Mouse (Mus musculus): ENCODE data around the gene Brd3os. TPM values are rescaled to one million over a fixed set of nuclear protein-coding genes. Genes with fewer than 3 reads are reported as not detected.

The Brd3os gene
- total and polyA plus RNA-seq, 3 experiments: 0.55 to 0.78 (median 0.68) TPM

DNA sequence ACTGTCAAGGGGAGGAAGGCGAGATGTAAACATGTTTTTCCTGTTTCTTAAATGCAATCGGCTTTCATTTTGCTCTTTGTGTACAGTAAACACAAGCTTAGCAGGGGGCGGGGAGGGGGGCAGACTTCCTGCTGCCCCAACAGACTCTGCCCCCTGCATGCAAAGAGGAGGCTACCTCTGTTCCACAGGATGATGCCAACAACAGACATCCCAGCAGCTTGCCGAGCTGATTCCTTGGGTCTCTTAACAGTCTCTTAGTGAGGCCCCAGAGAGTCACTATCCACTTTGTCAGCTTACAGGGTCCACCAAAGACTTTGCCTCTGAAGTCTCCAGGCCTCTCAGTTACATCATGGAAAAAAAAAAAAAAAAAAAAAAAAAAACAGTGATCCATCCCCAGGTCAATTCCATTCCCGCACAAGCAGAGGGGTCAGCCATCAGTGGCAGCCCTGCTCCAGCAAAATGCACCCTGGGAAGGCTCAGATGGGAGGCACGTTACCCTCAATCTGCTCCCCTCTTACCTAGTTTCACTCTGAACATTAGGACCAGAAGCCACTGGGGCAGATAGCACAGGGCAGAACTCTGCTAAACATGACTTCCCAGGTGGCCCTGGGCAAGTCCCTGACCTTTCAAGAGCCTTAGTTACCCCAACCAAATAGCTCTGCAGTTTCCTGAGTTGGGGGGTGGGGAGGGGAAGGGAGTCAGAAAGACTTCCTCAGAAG, 37.6 kb upstream of the Brd3os start:
- H3K4me3 ChIP-seq (ENCODE audit: low read depth, low read length): no peak overlapping the region
- DNase-seq (ENCODE audit: low spot score) (no peak), ATAC-seq (ENCODE audit: extremely low read depth, insufficient number of reproducible peaks, low FRiP score, poor library complexity, severe bottlenecking) (no peak)
- H3K4me1 ChIP-seq (ENCODE audit: insufficient read depth, low read depth, low read length): no peaks in the 10 kb centered on the region; the same call in 1 of the 2 replicates
- peaks cover 4% of the 10 kb centered on the region for H3K9me3 ChIP-seq (replicated peaks)
- TF ChIP-seq TAL1 (conservative IDR thresholded peaks at IDR 0.05; ENCODE audit: low read depth, low read length) (no peak), GATA2 (IDR thresholded peaks at IDR 0.05; ENCODE audit: borderline replicate concordance, low read depth, low read length) (no peak), CTCF (IDR thresholded peaks at IDR 0.05; ENCODE audit: low read depth, low read length) (no peak), GATA1 (IDR thresholded peaks at IDR 0.05; ENCODE audit: borderline replicate concordance, low read length) (no peak), POLR2AphosphoS5 (IDR thresholded peaks at IDR 0.05; ENCODE audit: insufficient replicate concordance, low read depth, low read length) (no peak)
- peaks cover 4% of the 10 kb centered on the region; the same call in 1 of the 2 replicates for H3K27me3 ChIP-seq (ENCODE audit: insufficient read depth, low read length)
- no peaks in the 10 kb centered on the region for H3K36me3 ChIP-seq (replicated peaks)

DNA sequence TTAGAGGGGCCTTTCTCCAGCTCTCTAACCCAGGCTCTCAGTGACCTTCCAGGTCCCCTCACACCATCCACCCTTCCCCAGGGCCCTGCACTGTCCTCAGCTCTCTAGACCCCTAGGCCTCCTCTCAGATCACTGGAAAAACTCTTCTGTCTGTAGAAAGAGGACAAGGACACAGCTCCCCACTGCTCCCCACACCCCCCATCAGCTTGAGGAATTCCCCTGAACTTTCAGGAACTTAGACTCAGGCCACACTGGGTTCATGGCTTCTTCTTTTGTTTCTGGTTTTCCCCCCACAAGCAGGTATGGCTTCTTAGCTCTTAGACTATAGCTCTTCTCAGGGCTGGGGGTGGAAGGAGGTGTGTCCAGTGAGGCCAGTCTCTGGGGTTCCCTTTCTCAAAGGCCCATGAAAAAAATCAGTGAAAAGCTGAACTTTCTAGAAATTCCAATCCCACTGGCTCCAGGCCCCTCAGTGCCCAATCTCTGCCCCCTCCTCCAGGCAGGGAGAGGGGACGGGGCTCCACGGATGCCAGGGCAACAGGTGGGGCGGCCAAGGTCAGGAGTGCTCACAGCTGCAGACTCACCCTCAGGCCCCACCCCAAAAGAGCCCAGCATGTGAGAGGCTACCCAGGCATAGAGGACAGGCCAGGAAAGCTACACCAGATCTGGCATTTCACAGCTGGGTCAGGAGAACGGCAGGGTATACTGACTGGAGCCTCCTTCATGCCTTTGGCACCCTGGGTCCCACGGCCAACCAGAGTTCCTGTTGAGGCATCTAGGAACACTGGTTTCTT, 36.8 kb upstream of the Brd3os start:
- Histone ChIP-seq H3K4me3 (ENCODE audit: low read depth, low read length) (no peak overlapping the region), H3K4me1 (ENCODE audit: insufficient read depth, low read depth, low read length) (no peaks in the 10 kb centered on the region; the same call in 1 of the 2 replicates), H3K9me3 (replicated peaks) (no peaks in the 10 kb centered on the region), H3K27me3 (ENCODE audit: insufficient read depth, low read length) (peaks cover 6% of the 10 kb centered on the region; the same call in 1 of the 2 replicates), H3K36me3 (replicated peaks) (no peaks in the 10 kb centered on the region)
- no peak for ATAC-seq (ENCODE audit: extremely low read depth, insufficient number of reproducible peaks, low FRiP score, poor library complexity, severe bottlenecking)
- no peak for TF ChIP-seq GATA2 (IDR thresholded peaks at IDR 0.05; ENCODE audit: borderline replicate concordance, low read depth, low read length)
- no peak for TF ChIP-seq TAL1 (conservative IDR thresholded peaks at IDR 0.05; ENCODE audit: low read depth, low read length)
- no peak for TF ChIP-seq POLR2AphosphoS5 (IDR thresholded peaks at IDR 0.05; ENCODE audit: insufficient replicate concordance, low read depth, low read length)
- TF ChIP-seq CTCF (IDR thresholded peaks at IDR 0.05; ENCODE audit: low read depth, low read length): no peak
- TF ChIP-seq GATA1 (IDR thresholded peaks at IDR 0.05; ENCODE audit: borderline replicate concordance, low read length): no peak
- no peak for DNase-seq (ENCODE audit: low spot score)

DNA sequence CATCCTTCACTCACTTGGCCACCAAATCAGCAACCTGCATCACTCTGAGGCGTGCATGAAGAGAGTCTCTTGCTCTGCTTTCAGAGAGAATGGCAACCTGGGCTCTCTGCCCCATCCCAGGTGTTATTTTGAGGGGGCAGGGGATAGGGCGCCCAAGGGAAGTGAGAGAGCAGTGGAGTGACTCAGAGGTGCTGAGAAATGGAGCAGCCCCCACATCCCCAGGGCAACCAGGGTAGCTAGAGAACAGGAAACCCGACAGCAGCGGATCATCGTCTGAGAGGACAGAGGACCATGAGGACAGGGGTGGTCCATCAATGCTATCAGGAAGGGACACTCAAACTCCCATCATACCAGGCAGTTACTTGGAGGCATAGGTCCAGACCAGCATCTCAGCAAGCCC, 35.2 kb upstream of the Brd3os start:
- DNase-seq (ENCODE audit: low spot score) (no peak), ATAC-seq (ENCODE audit: extremely low read depth, insufficient number of reproducible peaks, low FRiP score, poor library complexity, severe bottlenecking) (no peak)
- Histone ChIP-seq H3K9me3 (replicated peaks) (no peaks in the 10 kb centered on the region), H3K36me3 (replicated peaks) (no peaks in the 10 kb centered on the region), H3K4me3 (ENCODE audit: low read depth, low read length) (no peak overlapping the region), H3K4me1 (ENCODE audit: insufficient read depth, low read depth, low read length) (peaks cover 11% of the 10 kb centered on the region), H3K27me3 (ENCODE audit: insufficient read depth, low read length) (peaks cover 6% of the 10 kb centered on the region; the same call in 1 of the 2 replicates)
- no peak for TF ChIP-seq POLR2AphosphoS5 (IDR thresholded peaks at IDR 0.05; ENCODE audit: insufficient replicate concordance, low read depth, low read length)
- no peak for TF ChIP-seq TAL1 (conservative IDR thresholded peaks at IDR 0.05; ENCODE audit: low read depth, low read length)
- no peak for TF ChIP-seq GATA1 (IDR thresholded peaks at IDR 0.05; ENCODE audit: borderline replicate concordance, low read length)
- no peak for TF ChIP-seq GATA2 (IDR thresholded peaks at IDR 0.05; ENCODE audit: borderline replicate concordance, low read depth, low read length)
- no peak for TF ChIP-seq CTCF (IDR thresholded peaks at IDR 0.05; ENCODE audit: low read depth, low read length)

DNA sequence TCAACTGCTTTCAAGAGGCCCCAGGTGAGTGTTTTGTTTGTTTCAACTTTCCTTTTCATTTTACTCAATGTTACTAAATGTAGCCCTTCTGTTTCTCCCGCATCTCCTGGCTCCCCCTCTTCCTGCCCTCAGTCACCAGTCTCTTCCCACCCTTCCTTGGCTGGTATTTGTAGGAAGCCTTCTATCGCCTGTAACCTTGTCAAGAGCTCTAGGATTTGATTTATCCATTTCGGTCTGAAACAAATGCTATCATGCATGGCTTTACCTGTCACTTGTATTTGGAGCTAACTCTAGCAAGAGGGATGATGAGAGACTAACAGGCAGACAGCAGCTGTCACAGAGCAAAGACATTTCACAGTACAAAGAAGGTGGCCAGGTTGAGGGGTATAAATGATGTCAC, 33.9 kb upstream of the Brd3os start:
- no peak for TF ChIP-seq CTCF (IDR thresholded peaks at IDR 0.05; ENCODE audit: low read depth, low read length)
- no peak for TF ChIP-seq POLR2AphosphoS5 (IDR thresholded peaks at IDR 0.05; ENCODE audit: insufficient replicate concordance, low read depth, low read length)
- TF ChIP-seq GATA1 (IDR thresholded peaks at IDR 0.05; ENCODE audit: borderline replicate concordance, low read length): no peak
- no peak for TF ChIP-seq TAL1 (conservative IDR thresholded peaks at IDR 0.05; ENCODE audit: low read depth, low read length)
- TF ChIP-seq GATA2 (IDR thresholded peaks at IDR 0.05; ENCODE audit: borderline replicate concordance, low read depth, low read length): no peak
- ATAC-seq (ENCODE audit: extremely low read depth, insufficient number of reproducible peaks, low FRiP score, poor library complexity, severe bottlenecking) (no peak), DNase-seq (ENCODE audit: low spot score) (no peak)
- Histone ChIP-seq H3K4me3 (ENCODE audit: low read depth, low read length) (no peak overlapping the region), H3K4me1 (ENCODE audit: insufficient read depth, low read depth, low read length) (peaks cover 18% of the 10 kb centered on the region), H3K27me3 (ENCODE audit: insufficient read depth, low read length) (peaks cover 6% of the 10 kb centered on the region; the same call in 1 of the 2 replicates), H3K9me3 (replicated peaks) (no peaks in the 10 kb centered on the region), H3K36me3 (replicated peaks) (no peaks in the 10 kb centered on the region)

DNA sequence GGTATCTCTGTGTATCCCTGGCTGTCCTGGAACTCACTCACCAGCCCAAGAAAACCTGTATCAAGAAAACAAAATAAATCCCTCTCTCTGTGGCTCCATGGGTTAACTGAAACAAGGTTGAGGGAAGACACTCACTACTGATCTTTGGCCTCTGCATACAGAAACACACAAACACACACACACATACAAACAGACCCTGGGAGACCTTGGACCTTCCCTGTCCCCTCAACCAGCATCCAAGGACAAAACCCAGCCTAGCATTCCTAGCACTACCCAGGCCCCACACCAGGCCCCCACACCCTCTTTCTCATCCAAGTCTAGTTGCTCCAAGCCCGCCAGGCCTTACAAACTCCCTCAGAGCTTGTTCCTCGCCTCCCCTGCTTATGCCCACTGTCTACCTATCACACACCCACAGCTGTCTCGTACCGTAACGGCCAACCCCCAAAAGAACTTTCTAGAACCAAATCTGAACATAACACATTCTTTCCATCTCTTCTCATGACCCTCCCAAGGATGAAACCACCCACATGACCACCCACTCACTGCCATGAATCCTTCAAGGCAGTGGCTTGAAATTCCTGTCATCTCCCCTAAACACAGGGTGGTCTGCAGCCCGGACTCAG, 31.5 kb upstream of the Brd3os start:
- no peak for DNase-seq (ENCODE audit: low spot score)
- H3K9me3 ChIP-seq (replicated peaks): no peaks in the 10 kb centered on the region
- ATAC-seq (ENCODE audit: extremely low read depth, insufficient number of reproducible peaks, low FRiP score, poor library complexity, severe bottlenecking): no peak
- peaks cover 12% of the 10 kb centered on the region; the same call in 1 of the 2 replicates for H3K27me3 ChIP-seq (ENCODE audit: insufficient read depth, low read length)
- no peak for TF ChIP-seq GATA2 (IDR thresholded peaks at IDR 0.05; ENCODE audit: borderline replicate concordance, low read depth, low read length)
- no peak for TF ChIP-seq GATA1 (IDR thresholded peaks at IDR 0.05; ENCODE audit: borderline replicate concordance, low read length)
- TF ChIP-seq POLR2AphosphoS5 (IDR thresholded peaks at IDR 0.05; ENCODE audit: insufficient replicate concordance, low read depth, low read length): no peak
- no peak for TF ChIP-seq TAL1 (conservative IDR thresholded peaks at IDR 0.05; ENCODE audit: low read depth, low read length)
- no peak for TF ChIP-seq CTCF (IDR thresholded peaks at IDR 0.05; ENCODE audit: low read depth, low read length)
- H3K36me3 ChIP-seq (replicated peaks): no peaks in the 10 kb centered on the region
- H3K4me1 ChIP-seq (ENCODE audit: insufficient read depth, low read depth, low read length): peaks cover 21% of the 10 kb centered on the region
- H3K4me3 ChIP-seq (ENCODE audit: low read depth, low read length): no peak overlapping the region

Data from G1E (cell line).